Mouse (Mus musculus): Measurements from ENCODE around the gene Spib. TPM values are rescaled to one million over a fixed set of nuclear protein-coding genes. Genes with fewer than 3 reads are reported as not detected.

Spib gene
- 1 to 10 TPM; 1.1 to 1.3 TPM for total RNA-seq (2021)

GRCm38 (mm10) chr7:44531946-44532732 lies at the start of gene Spib:
TSS of gene Spib (minus strand) at chr7:44532071.
- intact Hi-C loops (cut with DNase I): no loop called here
- no peak for DNase-seq

GRCm38 (mm10) chr7:44581637-44582036 lies 49.8 kb upstream of the Spib start:
- intact Hi-C loops (cut with DNase I): no loop called here
- DNase-seq: no peak

- no peak for DNase-seq
- intact Hi-C loops (cut with DNase I): no loop called here
Observed at GRCm38 (mm10) chr7:44576333-44576844, 44.5 kb upstream of the Spib start.

GRCm38 (mm10) chr7:44572956-44573484 lies 41.1 kb upstream of the Spib start:
- intact Hi-C loops (cut with DNase I): no loop called here
- no peak for DNase-seq

- DNase-seq: no peak
- intact Hi-C loops (cut with DNase I): no loop called here
Observed at GRCm38 (mm10) chr7:44572213-44572701, 40.4 kb upstream of the Spib start, which contains the start of gene Napsa. TSS of gene Napsa (plus strand) at chr7:44572380.

GRCm38 (mm10) chr7:44571811-44572210 lies 39.9 kb upstream of the Spib start:
- no peak for DNase-seq
- intact Hi-C loops (cut with DNase I): no loop called here

GRCm38 (mm10) chr7:44570989-44571388 lies 39.1 kb upstream of the Spib start:
- intact Hi-C loops (cut with DNase I): no loop called here
- DNase-seq: no peak

GRCm38 (mm10) chr7:44568803-44569202 lies 36.9 kb upstream of the Spib start:
- intact Hi-C loops (cut with DNase I): no loop called here
- DNase-seq: no peak

GRCm38 (mm10) chr7:44565414-44565813 lies 33.5 kb upstream of the Spib start:
- intact Hi-C loops (cut with DNase I): no loop called here

GRCm38 (mm10) chr7:44564486-44564885 lies 32.6 kb upstream of the Spib start:
- DNase-seq: no peak
- intact Hi-C loops (cut with DNase I): loop anchor here (5.0 kb wide), 1 partner anchor 302 kb away; the partner anchor contains the start of gene Gm15517

More at GRCm38 (mm10) chr7:44565414-44565813, 33.5 kb upstream of the Spib start:
- DNase-seq: no peak

- intact Hi-C loops (cut with DNase I): loop anchor here (5.0 kb wide), 1 partner anchor 301 kb away; the partner anchor contains the start of gene Gm15517
- DNase-seq: no peak
Observed at GRCm38 (mm10) chr7:44563284-44563683, 31.4 kb upstream of the Spib start.

- intact Hi-C loops (cut with DNase I): loop anchor here (1.0 to 5.0 kb wide), 3 partner anchors 39 to 298 kb away; partner anchors contain the start of gene Gm15517
- DNase-seq: peak; percentile 81 to 90
Observed at GRCm38 (mm10) chr7:44560435-44561400, 28.8 kb upstream of the Spib start.

- no peak for DNase-seq
- intact Hi-C loops (cut with DNase I): no loop called here
Observed at GRCm38 (mm10) chr7:44557629-44558028, 25.8 kb upstream of the Spib start.

- DNase-seq: peak; percentile 98 to 99
- intact Hi-C loops (cut with DNase I): no loop called here
Observed at GRCm38 (mm10) chr7:44553826-44554225, 22.0 kb upstream of the Spib start, which contains the start of gene Nr1h2. TSS of gene Nr1h2 (minus strand) at chr7:44553951.

GRCm38 (mm10) chr7:44553196-44553764 lies 21.4 kb upstream of the Spib start:
- peak; percentile 70 to 84 for DNase-seq
- intact Hi-C loops (cut with DNase I): no loop called here

GRCm38 (mm10) chr7:44552141-44552908 lies 20.5 kb upstream of the Spib start:
- DNase-seq: no peak
- intact Hi-C loops (cut with DNase I): no loop called here

GRCm38 (mm10) chr7:44551731-44552130 lies 19.9 kb upstream of the Spib start:
- no peak for DNase-seq
- intact Hi-C loops (cut with DNase I): no loop called here

GRCm38 (mm10) chr7:44551301-44551700 lies 19.4 kb upstream of the Spib start:
- intact Hi-C loops (cut with DNase I): no loop called here
- no peak for DNase-seq

GRCm38 (mm10) chr7:44550409-44550678 lies 18.5 kb upstream of the Spib start:
- intact Hi-C loops (cut with DNase I): no loop called here
- DNase-seq: no peak

All from heart, postnatal 10 days (tissue).